ENCODE assay signal across 14 mouse cellular contexts in genomic region chr11:104627616-104628301, GRCm38 (mm10). TPM values are rescaled to one million over a fixed set of nuclear protein-coding genes. Genes with fewer than 3 reads are reported as not detected.
DNase-seq lines count a peak whose midpoint lies in the region; ATAC-seq and TF ChIP-seq lines count a peak whose summit lies in the region.
"Had no signal": no experiment of that assay in that cellular context is flagged by ENCODE, and none has a peak within 500 bp of the region (broad histone marks: within the 10 kb centered on the region; RNA-seq: fewer than 3 reads in every experiment).

No protein-coding gene starts in this region.

- H3K4me2 ChIP-seq in stomach, embryonic 15.5 days, result no peak overlapping the region
- H3K4me2 ChIP-seq in midbrain, embryonic 14.5 days (ENCODE audit: low read length), result no peak overlapping the region
- H3K4me2 ChIP-seq: intestine, embryonic 15.5 days; liver, embryonic 12.5 days had no signal

- no peaks in the 10 kb centered on the region for H3K9me3 ChIP-seq in stomach, embryonic 15.5 days
- H3K9me3 ChIP-seq in midbrain, embryonic 14.5 days (ENCODE audit: control insufficient read depth, low read length), result no peaks in the 10 kb centered on the region
- H3K9me3 ChIP-seq: intestine, embryonic 15.5 days; liver, embryonic 12.5 days had no signal

- peaks cover 3% of the 10 kb centered on the region for H3K4me1 ChIP-seq in heart, adult 2 months (ENCODE audit: control insufficient read depth, insufficient read depth, low read length)
- H3K4me1 ChIP-seq in stomach, embryonic 15.5 days, result peaks cover 21% of the 10 kb centered on the region
- no peaks in the 10 kb centered on the region for H3K4me1 ChIP-seq in midbrain, embryonic 14.5 days (ENCODE audit: control insufficient read depth, insufficient read depth, low read length)

- H3K79me2 ChIP-seq in heart, adult 2 months (replicated peaks; ENCODE audit: control insufficient read depth, insufficient read depth, low read length), result no peaks in the 10 kb centered on the region

- no peak for TF ChIP-seq CTCF in heart, adult 2 months (IDR thresholded peaks at IDR 0.05)

- no peak for TF ChIP-seq EP300 in heart, adult 2 months (IDR thresholded peaks at IDR 0.05; ENCODE audit: insufficient read depth, low read depth, low read length)

- no peak for ATAC-seq in stomach, embryonic 15.5 days (ENCODE audit: insufficient read depth, low FRiP score, low read depth)
- ATAC-seq in midbrain, embryonic 14.5 days (ENCODE audit: low FRiP score, low TSS enrichment), result no peak
- ATAC-seq: intestine, embryonic 15.5 days; liver, embryonic 12.5 days had no signal

- DNase-seq in heart, adult 2 months, result peak in 1 of 2 experiments; percentile 39
- DNase-seq in heart, postnatal 36 days, result no peak
- DNase-seq in lung, postnatal 36 days, result peak; percentile 11
- no peak for DNase-seq in lung, postnatal 4 days
- peak; percentile 37 for DNase-seq in adrenal gland, postnatal 10 days
- DNase-seq in midbrain, embryonic 14.5 days, result no peak
- DNase-seq in urinary bladder, postnatal 25 days (ENCODE audit: low spot score), result no peak
- DNase-seq: right cerebral cortex, postnatal 14 days; thymus, postnatal 4 days had no signal

- WGBS in heart, adult 2 months, result 46% methylated on average over 11 of the region's 11 CpGs
- 44% methylated on average over 11 of the region's 11 CpGs for WGBS in stomach, embryonic 15.5 days
- 46% methylated on average over 11 of the region's 11 CpGs for WGBS in midbrain, embryonic 14.5 days

- no peaks in the 10 kb centered on the region for H3K27me3 ChIP-seq in heart, adult 2 months (ENCODE audit: control insufficient read depth, insufficient read depth, low read length)
- no peaks in the 10 kb centered on the region for H3K27me3 ChIP-seq in stomach, embryonic 15.5 days (replicated peaks)
- no peaks in the 10 kb centered on the region for H3K27me3 ChIP-seq in midbrain, embryonic 14.5 days (ENCODE audit: control insufficient read depth, insufficient read depth, low read length)
- H3K27me3 ChIP-seq: intestine, embryonic 15.5 days had no signal

- TF ChIP-seq POLR2A in heart, adult 2 months (IDR thresholded peaks at IDR 0.05; ENCODE audit: insufficient read depth, low read depth, low read length), result no peak

- no peak overlapping the region for H3K9ac ChIP-seq in heart, adult 2 months (ENCODE audit: low read depth, low read length)
- H3K9ac ChIP-seq in stomach, embryonic 15.5 days, result no peak overlapping the region
- no peak overlapping the region for H3K9ac ChIP-seq in midbrain, embryonic 14.5 days (replicated peaks; ENCODE audit: low read length)
- H3K9ac ChIP-seq: intestine, embryonic 15.5 days; liver, embryonic 12.5 days had no signal

- H3K27ac ChIP-seq in heart, adult 2 months, result peak overlapping the region; percentile 34
- peak overlapping the region; percentile 44; the same call in 1 of the 2 replicates for H3K27ac ChIP-seq in stomach, embryonic 15.5 days
- H3K27ac ChIP-seq in midbrain, embryonic 14.5 days (replicated peaks; ENCODE audit: low read depth, low read length), result no peak overlapping the region
- H3K27ac ChIP-seq: liver, embryonic 12.5 days had no signal

- intact Hi-C loops in heart, adult 2 months (cut with DNase I), result no loop called here
- intact Hi-C loops in heart, postnatal 36 days (cut with DNase I), result no loop called here

- H3K36me3 ChIP-seq in heart, adult 2 months (ENCODE audit: control insufficient read depth, insufficient read depth, low read length), result no peaks in the 10 kb centered on the region
- no peaks in the 10 kb centered on the region for H3K36me3 ChIP-seq in stomach, embryonic 15.5 days
- no peaks in the 10 kb centered on the region for H3K36me3 ChIP-seq in midbrain, embryonic 14.5 days (ENCODE audit: control insufficient read depth, insufficient read depth, low read length)
- H3K36me3 ChIP-seq: intestine, embryonic 15.5 days; liver, embryonic 12.5 days had no signal

- no peak overlapping the region for H3K4me3 ChIP-seq in heart, adult 2 months
- no peak overlapping the region for H3K4me3 ChIP-seq in stomach, embryonic 15.5 days (replicated peaks)
- H3K4me3 ChIP-seq in midbrain, embryonic 14.5 days (replicated peaks; ENCODE audit: low read depth, low read length), result no peak overlapping the region
- H3K4me3 ChIP-seq: intestine, embryonic 15.5 days; liver, embryonic 12.5 days had no signal

RNA-seq across cellular contexts. Expression of gene Itgb3, which starts 20.0 kb away (rescaled TPM):
- 1 to 10 TPM; 2.3 to 8.1 TPM for total RNA-seq in heart, adult 2 months (2021)
- polyA plus RNA-seq in heart, adult 2 months (2012; rRNA removed), result 2.7 and 3.6 TPM in 2 replicates
- 1 to 10 TPM; 3.0 to 3.3 TPM for total RNA-seq in heart, postnatal 36 days (2021)
- 10 to 100 TPM in 1 of 2 experiments, 1 to 10 TPM in 1; 9.4 to 15.4 TPM for total RNA-seq in adrenal gland, postnatal 10 days (2021)
- polyA plus RNA-seq in stomach, embryonic 15.5 days (2015; fragmentation: Nextera tagmentation; extraction: Ambion mirVana), result 6.2 and 6.7 TPM in 2 replicates
- 0.23 and 0.28 TPM in 2 replicates for polyA plus RNA-seq in midbrain, embryonic 14.5 days (2014; fragmentation: Nextera tagmentation; extraction: Ambion mirVana)

RNA-seq across cellular contexts. Expression of gene Gm11639, which starts 57.7 kb away (rescaled TPM):
- under 1 TPM; 0.02 to 0.05 TPM for total RNA-seq in heart, adult 2 months (2021)
- not detected in 2 replicates for polyA plus RNA-seq in heart, adult 2 months (2012; rRNA removed)
- total RNA-seq in heart, postnatal 36 days (2021), result under 1 TPM; 0.03 TPM
- under 1 TPM; 0.12 TPM for total RNA-seq in adrenal gland, postnatal 10 days (2021)
- 0.04 TPM in 1 of 2 replicates, not detected in the other for polyA plus RNA-seq in stomach, embryonic 15.5 days (2015; fragmentation: Nextera tagmentation; extraction: Ambion mirVana)
- 0.01 TPM in 1 of 2 replicates, not detected in the other for polyA plus RNA-seq in midbrain, embryonic 14.5 days (2014; fragmentation: Nextera tagmentation; extraction: Ambion mirVana)
- total RNA-seq: common myeloid progenitor, adult 5-6 weeks had no signal
- polyA plus RNA-seq: heart, embryonic 16.5 days; intestine, embryonic 15.5 days had no signal

Comparison
In these comparisons a context has a peak if more than half of its experiments do, and no peak if none do; other contexts are left out.
1. DNase-seq: peak in lung, postnatal 36 days (single experiment) and adrenal gland, postnatal 10 days (single experiment); none in heart, postnatal 36 days (0 of 2), lung, postnatal 4 days (0 of 2), midbrain, embryonic 14.5 days (single experiment) and urinary bladder, postnatal 25 days (single experiment).